Mouse (Mus musculus) left cerebral cortex, adult 18-20 months (tissue): ENCODE measurements around the gene Podn. TPM values are rescaled to one million over a fixed set of nuclear protein-coding genes. Genes with fewer than 3 reads are reported as not detected.

ENCODE experiments used
- DNase-seq, 2 experiments: peaks; one replicate each; pipeline ENCODE4 v3.0.0; 2021 to 2022; ENCODE audit warnings: low spot score in 2 of 2, mixed read lengths in 1 of 2
- microRNA-seq, 2 experiments: library from miRNA; unstranded; fragments of <30 nt; microRNA quantifications; one replicate each; pipeline ENCODE4 v1.2.0; 2021
- total RNA-seq, 2 experiments: library from RNA; stranded (reverse); gene quantifications; 2 replicates each; pipeline ENCODE4 v1.2.3; 2021

Gene Podn
- total RNA-seq, 2 experiments from 2014 or later = 8.2 to 9.3 TPM

DNA sequence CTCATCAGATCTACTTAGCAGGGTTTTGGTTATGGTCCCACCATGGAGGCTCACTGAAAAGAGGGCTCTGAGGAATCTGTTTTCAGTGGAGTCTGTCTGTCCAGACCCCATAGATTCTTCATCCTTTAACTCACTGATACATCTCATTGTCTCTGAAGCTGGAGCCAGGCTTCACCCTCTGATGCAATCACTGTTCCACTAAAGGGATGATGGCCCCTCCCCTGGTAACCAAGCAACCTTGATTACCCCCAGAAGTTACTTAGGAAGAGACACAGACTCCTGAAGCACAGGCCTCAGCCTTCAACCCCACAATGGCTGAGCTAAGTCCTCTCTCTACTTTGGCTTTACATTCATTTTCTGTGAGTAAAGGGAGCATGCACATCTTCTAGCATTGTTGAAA is 126.5 kb downstream of the Podn start:
- DNase-seq = no peak

DNA sequence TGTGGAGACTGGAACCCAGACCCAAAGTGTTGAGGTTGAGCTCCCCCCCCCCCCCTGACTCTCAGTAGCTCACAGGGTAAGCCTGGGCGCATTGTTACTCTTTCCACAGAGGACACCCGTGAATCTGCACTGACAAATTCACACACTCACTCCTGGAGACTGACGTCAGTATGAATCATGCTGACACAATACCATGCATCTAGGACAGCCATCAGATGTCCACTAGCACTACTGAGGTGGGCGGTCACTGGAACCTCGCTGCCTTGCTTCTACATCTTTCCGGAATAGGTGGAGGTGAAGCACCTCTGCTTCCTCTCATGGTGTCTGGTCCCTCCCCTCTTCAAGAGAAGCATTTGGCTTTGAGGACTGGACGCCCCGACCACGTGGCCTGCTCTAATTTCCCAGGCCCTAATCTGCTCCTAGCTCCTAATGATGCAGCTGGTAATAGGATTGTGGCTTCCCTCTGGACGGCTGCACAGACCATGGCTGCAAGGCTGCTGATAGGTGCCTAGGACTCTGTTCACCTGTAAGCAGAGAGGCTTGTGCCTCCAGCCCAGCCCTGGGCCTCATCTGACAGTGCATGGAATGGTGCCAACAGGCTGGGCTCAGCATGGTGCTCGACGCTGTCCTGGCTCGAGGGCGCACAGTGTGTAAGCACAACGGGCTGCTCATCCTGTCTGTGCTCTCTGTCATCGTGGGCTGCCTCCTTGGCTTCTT is 128.1 kb downstream of the Podn start, which contains the start of gene Slc1a7:
Gene Slc1a7, plus strand, starts transcription at position 367 of the 717 bp plus-strand sequence.
- no peak for DNase-seq

DNA sequence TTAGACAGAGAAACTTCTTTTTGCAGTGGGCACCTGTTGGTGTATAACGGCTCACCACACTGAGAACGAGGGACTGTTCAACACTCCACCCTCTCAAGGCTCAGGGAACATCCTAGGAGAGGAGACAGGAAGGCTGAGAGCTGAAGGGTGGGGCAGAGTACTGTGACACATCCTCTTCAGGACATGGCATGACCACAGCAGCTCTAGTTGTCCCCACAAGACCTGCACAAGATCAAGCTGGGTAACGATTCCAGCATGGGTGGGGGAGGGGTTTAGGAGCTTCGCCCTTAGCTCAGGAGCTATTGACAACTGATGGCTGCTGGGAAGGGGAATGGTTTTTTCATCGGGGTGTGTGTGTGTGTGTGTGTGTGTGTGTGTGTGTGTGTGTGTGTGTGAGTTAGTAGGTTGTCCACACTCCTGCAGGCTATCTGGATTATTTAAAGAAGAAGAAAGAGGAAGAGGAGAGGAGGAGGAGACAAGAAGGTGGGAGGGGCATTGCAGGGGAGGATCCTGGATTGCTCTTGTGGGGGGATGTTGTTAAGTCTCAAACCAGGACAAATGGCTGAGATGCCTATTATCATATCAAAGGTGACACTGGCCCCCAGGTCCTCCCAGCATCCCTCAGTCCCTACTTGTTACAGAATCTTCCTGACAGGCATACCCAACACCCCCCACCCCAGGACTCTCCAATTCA is 129.7 kb downstream of the Podn start:
- no peak for DNase-seq

Small RNA genes lying within 50 kb of the gene (microRNA-seq; reads per million reads assigned to microRNA genes)
- 0 reads per million in 2 experiments for gene Mir6397

Other genes with a start within 250 kb of the Podn start
- 10 to 100 TPM; 39.4 to 42.4 TPM for gene Magoh, start 216.7 kb downstream of the Podn start, total RNA-seq
- gene 0610037L13Rik, start 206.6 kb downstream of the Podn start, total RNA-seq = 10 to 100 TPM; 61.8 to 63.7 TPM
- gene Cpt2, start 172.8 kb downstream of the Podn start, total RNA-seq = 1 to 10 TPM; 4.8 to 5.3 TPM
- gene Slc1a7, start 128.1 kb downstream of the Podn start, total RNA-seq = under 1 TPM; 0.28 to 0.53 TPM
- 100 to 1,000 TPM; 103 to 109 TPM for gene Scp2, start 48.6 kb upstream of the Podn start, total RNA-seq
- gene Echdc2, start 69.0 kb upstream of the Podn start, total RNA-seq = 10 to 100 TPM in 1 of 2 experiments, 1 to 10 TPM in 1; 8.9 to 10.7 TPM
- gene Zyg11a, start 121.6 kb upstream of the Podn start, total RNA-seq = not detected
- gene Zyg11b, start 204.7 kb upstream of the Podn start, total RNA-seq = 10 to 100 TPM; 92.2 to 94.5 TPM
- 10 to 100 TPM; 27.7 to 30.7 TPM for gene Coa7, start 231.7 kb upstream of the Podn start, total RNA-seq